Mouse (Mus musculus) forelimb bud, embryonic 11.5 days (tissue): ENCODE measurements at regions not wholly inside any gene's neighbourhood (a gene's known extent, or its start where the extent isn't known, plus 50 kb on each side); places are given as distances from the start of the nearest gene placed in this dataset.

ENCODE experiments used
- DNase-seq: peaks from one replicate; pipeline ENCODE4 v3.0.0-alpha.2; 2012; ENCODE audit warnings: low read depth, low spot score

- no peak for DNase-seq
Observed at GRCm38 (mm10) chr8:89211931-89212330, 168.0 kb upstream of the Sall1 start.

GRCm38 (mm10) chr8:89210684-89211083, 166.7 kb upstream of the Sall1 start:
- DNase-seq: no peak

- no peak for DNase-seq
Observed at GRCm38 (mm10) chr8:89207891-89208290, 163.9 kb upstream of the Sall1 start.

DNA sequence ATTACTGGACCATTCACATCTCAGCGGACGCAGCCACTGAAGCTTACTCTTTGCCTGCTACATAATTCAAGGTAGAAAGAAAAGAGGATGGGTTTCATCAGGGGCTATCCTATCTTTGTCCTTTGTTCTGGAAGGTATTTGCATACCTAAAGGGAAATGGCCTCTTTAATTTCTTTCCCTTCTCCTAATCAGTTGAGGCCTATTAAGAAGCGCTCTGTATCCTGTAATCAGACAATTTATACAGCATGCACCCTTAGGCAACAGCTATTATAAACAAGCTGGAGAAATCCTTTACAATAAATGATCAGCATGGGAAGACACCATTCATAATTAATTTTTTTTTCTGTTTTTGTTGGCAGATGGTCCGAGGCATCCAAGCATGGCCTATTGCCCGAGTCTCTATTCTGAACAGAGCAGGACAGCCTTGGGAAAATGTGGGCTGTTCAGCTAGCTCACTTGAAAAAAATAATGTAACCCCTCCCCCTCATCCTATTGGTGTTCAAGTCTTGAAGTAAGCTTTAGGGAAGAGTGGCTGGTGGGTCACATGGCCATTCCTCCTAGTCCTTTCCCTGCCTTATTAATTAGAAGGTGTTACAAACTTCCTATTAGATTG, 158.6 kb upstream of the Sall1 start:
- no peak for DNase-seq

GRCm38 (mm10) chr8:89200301-89200700, 156.3 kb upstream of the Sall1 start:
- no peak for DNase-seq

DNA sequence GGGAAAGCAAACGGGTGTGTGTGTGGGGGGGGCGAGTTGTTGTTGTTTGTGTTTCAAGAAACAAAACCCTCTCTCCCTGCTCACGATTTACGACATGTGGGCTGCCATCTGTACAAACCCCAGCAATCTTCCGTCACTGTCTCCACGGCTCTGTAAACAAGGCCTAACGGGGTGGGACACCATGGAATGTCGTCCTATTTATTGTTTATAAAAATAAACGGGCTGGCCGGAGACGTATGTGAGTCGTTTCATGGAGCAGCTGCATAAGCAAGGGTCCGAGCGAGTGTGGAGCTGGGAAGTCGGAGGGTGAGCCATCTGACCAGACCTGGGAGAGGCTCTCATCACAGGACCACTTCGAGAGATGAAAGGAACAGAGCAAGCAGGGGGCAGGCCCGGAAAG, 141.4 kb upstream of the Sall1 start:
- DNase-seq: no peak

DNA sequence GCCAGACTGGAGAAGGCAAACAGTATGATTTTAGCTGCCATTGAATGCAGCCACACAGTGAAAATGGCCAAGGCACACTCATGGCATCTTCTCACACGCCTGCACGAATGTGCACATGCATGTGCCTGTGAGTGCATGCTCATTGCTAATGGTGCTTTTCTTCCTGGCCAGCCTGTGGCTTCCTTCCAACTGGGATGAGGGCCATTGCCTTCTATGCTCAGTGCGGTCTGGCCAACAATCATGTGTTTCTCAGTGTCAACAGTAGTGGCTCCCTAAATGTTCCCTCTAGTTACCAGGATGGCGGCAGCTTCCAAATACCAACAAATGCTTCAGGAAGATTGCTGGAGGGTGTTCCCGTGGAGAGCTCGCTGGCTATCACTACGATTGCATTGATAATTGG, 131.7 kb upstream of the Sall1 start:
- DNase-seq: no peak

- no peak for DNase-seq
Observed at GRCm38 (mm10) chr8:89171561-89171960, 127.6 kb upstream of the Sall1 start.

GRCm38 (mm10) chr8:89169484-89169883, 125.5 kb upstream of the Sall1 start:
- no peak for DNase-seq

DNA sequence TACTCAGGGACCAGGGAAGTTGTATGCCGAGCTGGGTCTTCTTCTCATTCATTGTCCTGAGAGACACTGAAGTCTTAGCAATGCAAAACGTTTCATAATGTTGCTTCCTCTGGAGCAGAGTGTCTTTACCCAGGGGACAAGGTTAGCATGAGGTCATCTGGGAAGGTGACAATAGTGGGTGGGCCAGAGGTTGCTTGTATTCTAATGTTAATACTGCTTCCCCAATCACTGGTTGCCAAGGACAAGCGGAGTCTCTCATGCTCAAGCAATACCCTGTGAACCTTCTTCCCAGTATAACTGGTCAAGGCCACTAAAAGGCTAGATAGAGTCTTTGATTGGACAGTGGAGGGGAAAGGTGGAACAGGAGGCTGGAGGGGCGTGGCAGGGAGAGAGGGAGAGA, 123.1 kb upstream of the Sall1 start:
- DNase-seq: no peak

DNA sequence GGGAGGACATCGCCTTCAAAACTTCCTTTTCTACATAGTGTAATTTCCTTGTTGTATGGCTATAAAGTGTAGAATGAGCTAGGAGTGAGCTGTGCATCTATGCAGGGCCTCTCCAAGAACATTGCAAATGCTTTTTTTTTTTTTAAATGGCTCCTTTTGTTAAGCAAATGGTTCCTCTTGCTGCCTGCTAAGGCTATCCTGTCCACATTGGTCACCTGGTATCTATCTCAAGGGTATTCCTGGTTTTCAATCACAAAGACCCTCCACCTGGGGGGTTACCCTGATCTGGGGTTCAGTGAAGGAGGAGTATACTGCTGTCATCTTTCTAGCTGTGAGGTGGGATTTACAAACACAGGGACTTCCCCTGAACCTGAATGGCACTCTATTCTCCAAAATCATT, 112.9 kb upstream of the Sall1 start:
- DNase-seq: no peak

DNA sequence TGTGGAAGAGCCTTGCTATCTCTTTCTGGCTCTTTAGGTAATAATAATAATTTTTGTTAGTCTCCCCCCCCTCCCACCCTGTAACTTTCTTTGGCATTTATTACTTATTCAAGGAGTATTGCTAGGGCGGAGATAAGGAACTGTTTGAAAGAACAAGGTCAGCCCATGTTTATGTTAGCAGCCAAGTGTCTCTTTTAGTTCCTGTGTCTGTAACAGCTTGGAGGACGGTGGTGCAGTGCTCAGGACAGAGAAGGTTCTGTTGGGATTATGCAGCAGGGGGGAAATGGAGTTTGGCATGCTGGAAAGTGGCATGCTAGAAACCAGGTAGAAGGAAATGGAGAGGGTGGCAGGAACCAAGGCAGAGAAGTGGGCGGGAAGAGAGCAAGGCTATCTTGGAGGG, 109.6 kb upstream of the Sall1 start:
- DNase-seq: no peak

DNA sequence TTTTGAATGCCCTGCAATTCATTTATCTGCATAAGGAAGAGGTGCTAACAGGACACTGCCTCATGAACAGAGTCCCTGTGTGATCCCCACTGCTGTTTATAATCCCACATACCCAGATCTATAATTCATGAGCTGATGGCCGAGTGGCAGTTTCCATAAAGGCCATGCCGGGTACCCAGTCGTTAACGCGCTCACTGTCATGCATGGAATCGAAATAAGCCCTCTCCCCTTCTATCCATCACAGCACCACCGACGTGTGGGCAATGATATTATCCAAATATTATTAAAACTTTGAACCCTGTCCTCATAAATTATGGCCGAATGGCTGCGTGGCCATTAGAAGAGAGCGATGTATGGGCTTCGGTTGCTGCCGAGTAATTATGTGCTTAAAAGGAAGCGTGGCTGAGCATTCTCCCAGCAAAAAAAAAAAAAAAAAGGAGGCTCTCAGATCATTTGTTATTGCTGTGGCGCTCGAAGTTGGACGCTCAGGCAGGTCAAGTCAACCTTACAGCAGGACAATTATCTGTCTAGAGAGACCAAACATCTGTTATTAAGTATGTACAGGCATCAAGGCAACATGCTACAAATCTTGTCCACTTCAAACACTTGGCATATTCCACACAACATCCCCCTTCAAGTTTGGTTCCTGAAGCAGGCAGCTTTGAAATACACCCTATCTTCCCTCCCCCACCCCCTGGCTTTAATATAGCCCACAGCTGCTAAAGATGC, 109.1 kb upstream of the Sall1 start:
- no peak for DNase-seq

GRCm38 (mm10) chr8:89152331-89152730, 108.4 kb upstream of the Sall1 start:
- no peak for DNase-seq

DNA sequence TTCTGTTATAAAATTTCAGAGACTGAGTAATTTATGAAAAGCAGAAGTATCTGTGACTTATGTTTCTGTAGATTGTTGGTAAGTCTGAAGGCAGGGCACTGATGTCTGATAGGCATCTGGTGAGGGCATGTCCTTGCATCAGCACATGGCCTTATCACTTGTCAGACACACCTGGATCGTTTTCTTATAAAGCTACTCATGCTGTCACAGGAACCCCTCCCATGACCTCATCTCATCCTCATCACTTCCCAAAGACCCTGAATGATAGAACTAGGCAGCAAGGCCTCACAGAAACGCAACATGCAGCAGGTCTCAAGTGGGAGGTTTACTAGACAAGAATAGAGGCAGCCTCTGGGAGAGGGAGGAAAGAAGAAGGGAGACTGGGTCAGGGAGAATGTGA, 107.0 kb upstream of the Sall1 start:
- DNase-seq: no peak

- no peak for DNase-seq
Observed at GRCm38 (mm10) chr8:89141529-89142235, 97.7 kb upstream of the Sall1 start.

DNA sequence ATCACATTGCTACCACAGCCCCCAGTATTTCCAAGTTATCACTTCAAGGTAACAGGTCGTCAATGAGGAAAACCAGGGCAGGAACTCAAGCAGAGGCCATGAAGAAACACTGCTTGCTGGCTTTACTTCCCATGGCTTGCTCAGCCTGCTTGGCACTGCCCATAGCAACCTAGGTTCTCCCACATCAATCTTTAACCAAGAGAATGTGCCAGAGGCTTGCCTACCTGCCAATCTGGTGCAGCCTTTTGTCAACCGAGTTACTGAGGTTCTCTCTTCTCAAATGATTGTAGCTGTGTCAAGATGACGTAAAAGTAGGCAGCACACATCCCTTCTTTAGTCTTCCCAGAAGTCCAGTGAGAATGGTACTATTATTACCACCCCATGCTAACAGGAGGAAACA, 95.9 kb upstream of the Sall1 start:
- no peak for DNase-seq

GRCm38 (mm10) chr8:89138416-89139125, 94.6 kb upstream of the Sall1 start:
- no peak for DNase-seq

DNA sequence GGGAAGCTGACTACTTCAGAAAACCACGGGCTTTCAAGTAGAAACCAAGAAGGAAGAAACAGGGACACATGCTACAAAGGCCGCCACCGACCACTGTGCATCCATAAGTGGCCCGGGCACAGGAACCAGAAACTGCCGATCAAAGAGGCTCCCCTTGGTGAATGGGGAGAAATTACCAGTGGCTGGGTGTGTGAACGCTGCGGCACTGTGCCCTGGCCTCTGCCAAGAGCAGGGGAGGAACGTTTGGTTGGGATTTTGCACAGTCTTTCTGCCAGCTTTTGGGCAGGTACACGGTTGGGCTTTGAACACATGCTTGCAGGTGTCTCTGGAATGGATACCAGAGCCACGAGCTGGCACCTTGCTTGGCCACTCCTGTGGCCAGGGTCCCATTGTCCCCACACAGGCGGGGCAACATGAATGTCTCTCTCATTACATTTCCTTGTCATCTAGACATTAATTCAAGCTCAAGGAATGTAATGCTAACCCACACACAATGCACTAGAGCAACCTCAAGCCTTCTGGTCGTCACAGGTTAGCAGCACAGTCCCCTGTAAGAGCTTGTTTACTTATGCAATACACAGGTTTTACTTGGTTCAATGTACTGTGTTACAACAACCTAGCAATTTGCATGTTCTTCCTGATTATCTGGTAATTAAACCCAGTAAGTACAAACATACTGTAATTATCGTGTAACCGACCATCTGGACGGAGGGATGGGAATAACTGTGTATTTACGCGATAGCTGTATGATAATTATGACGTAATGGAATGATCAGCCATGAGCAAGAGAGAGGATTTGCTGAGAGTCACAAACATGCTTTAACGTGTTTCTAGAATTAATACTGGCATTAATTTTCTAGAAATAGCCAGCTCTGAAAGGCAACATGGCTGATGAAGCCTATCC, 90.9 kb upstream of the Sall1 start:
- DNase-seq: no peak

DNA sequence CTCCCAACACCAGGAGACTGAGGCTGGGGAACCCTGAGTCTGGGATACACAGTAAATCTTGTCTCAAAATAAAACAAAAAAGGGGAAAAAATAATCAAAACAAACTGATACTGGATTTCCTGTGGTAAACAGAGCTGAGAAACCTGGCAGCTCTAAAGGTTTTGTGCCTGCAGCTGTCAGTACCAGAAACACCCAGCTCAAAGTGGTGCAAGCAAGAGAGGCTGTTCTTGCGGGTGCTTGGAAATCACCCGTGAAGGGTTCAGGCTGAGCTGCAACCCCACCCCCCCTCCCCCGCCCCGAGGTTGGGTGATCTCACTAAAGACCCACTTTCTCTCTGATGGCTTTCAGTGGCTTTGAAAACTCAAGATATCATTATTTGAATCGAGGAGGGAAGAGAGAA, 90.1 kb upstream of the Sall1 start:
- DNase-seq: no peak

DNA sequence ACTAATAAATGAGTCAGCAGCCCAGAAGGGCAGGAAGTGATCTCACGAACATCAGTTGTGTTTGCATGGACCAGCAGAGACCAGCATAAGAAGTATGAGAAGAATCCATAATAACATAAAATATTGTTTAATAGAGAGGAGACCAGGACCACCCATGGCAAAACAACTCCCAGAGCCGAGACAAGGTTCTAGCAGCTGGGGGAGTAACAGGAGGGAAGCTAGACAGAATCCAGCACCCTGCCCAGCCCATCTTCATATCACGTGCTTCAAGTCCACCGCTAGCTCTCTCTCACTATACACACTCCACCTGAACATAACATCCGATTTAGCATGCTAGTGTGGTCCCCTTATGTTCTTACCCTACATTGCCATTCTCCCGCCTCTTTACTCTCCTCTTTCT, 77.1 kb upstream of the Sall1 start:
- DNase-seq: no peak
